8 mouse cellular contexts compared by ENCODE assay signal in genomic region chr7:38227181-38227899, GRCm38 (mm10). TPM values are rescaled to one million over a fixed set of nuclear protein-coding genes. Genes with fewer than 3 reads are reported as not detected.
DNase-seq lines count a peak whose midpoint lies in the region; ATAC-seq and TF ChIP-seq lines count a peak whose summit lies in the region.

No protein-coding gene starts in this region.

- peak; percentile 30 to 31 for DNase-seq in frontal cortex, postnatal 36 days (ENCODE audit: low spot score in 2 of 2)
- no peak for DNase-seq in frontal cortex, postnatal 14 days (ENCODE audit: low spot score in 2 of 2)
- DNase-seq in embryo, embryonic 10.5 days (ENCODE audit: low spot score), result peak; percentile 81
- DNase-seq in heart, adult 11 months, result peak; percentile 99
- DNase-seq in limb, embryonic 14.5 days (ENCODE audit: low spot score), result peak; percentile 56
- peak; percentile 41 for DNase-seq in midbrain, embryonic 14.5 days
- DNase-seq in testis, postnatal 10 days (ENCODE audit: low spot score), result peak; percentile 85

- peak; percentile 44 for ATAC-seq in intestine, postnatal 0 days
- peak; percentile 66 for ATAC-seq in limb, embryonic 14.5 days (ENCODE audit: low FRiP score, low read depth)
- peak; percentile 23 for ATAC-seq in midbrain, embryonic 14.5 days (ENCODE audit: low FRiP score, low TSS enrichment)

- H3K36me3 ChIP-seq in intestine, postnatal 0 days (ENCODE audit: control insufficient read depth, insufficient read depth), result no peaks in the 10 kb centered on the region
- no peaks in the 10 kb centered on the region for H3K36me3 ChIP-seq in limb, embryonic 14.5 days (ENCODE audit: control insufficient read depth, insufficient read depth, low read length)
- no peaks in the 10 kb centered on the region for H3K36me3 ChIP-seq in midbrain, embryonic 14.5 days (ENCODE audit: control insufficient read depth, insufficient read depth, low read length)

- H3K4me1 ChIP-seq in intestine, postnatal 0 days (replicated peaks; ENCODE audit: control insufficient read depth, insufficient read depth, low read length), result no peaks in the 10 kb centered on the region
- H3K4me1 ChIP-seq in limb, embryonic 14.5 days (ENCODE audit: control insufficient read depth, insufficient read depth, low read length), result peaks cover 14% of the 10 kb centered on the region; the same call in 1 of the 2 replicates
- H3K4me1 ChIP-seq in midbrain, embryonic 14.5 days (ENCODE audit: control insufficient read depth, insufficient read depth, low read length), result peaks cover 8% of the 10 kb centered on the region

- peak overlapping the region; percentile 92 for H3K4me2 ChIP-seq in intestine, postnatal 0 days (replicated peaks; ENCODE audit: low read depth)
- peak overlapping the region; percentile 82 for H3K4me2 ChIP-seq in limb, embryonic 14.5 days (replicated peaks; ENCODE audit: low read depth, low read length, severe bottlenecking)
- peak overlapping the region; percentile 94 for H3K4me2 ChIP-seq in midbrain, embryonic 14.5 days (ENCODE audit: low read length)

- peak overlapping the region; percentile 84 for H3K27ac ChIP-seq in intestine, postnatal 0 days (ENCODE audit: low read depth, low read length)
- peak overlapping the region; percentile 75 for H3K27ac ChIP-seq in limb, embryonic 14.5 days (replicated peaks; ENCODE audit: low read depth, low read length)
- no peak overlapping the region for H3K27ac ChIP-seq in midbrain, embryonic 14.5 days (replicated peaks; ENCODE audit: low read depth, low read length)

- peaks cover 14% of the 10 kb centered on the region; the same call in 1 of the 2 replicates for H3K27me3 ChIP-seq in intestine, postnatal 0 days (replicated peaks; ENCODE audit: control insufficient read depth, insufficient read depth, low read length)
- no peaks in the 10 kb centered on the region for H3K27me3 ChIP-seq in limb, embryonic 14.5 days (ENCODE audit: control insufficient read depth, insufficient read depth, low read length)
- H3K27me3 ChIP-seq in midbrain, embryonic 14.5 days (ENCODE audit: control insufficient read depth, insufficient read depth, low read length), result peaks cover 10% of the 10 kb centered on the region; the same call in 1 of the 2 replicates

- WGBS in intestine, postnatal 0 days, result under 1% methylated on average over 25 of the region's 25 CpGs
- under 1% methylated on average over 25 of the region's 25 CpGs for WGBS in limb, embryonic 14.5 days
- under 1% methylated on average over 25 of the region's 25 CpGs for WGBS in midbrain, embryonic 14.5 days

- TF ChIP-seq CTCF in intestine, postnatal 0 days (IDR thresholded peaks at IDR 0.05; ENCODE audit: low read depth), result peak; percentile 51

- H3K9ac ChIP-seq in intestine, postnatal 0 days (ENCODE audit: low read depth, low read length), result peak overlapping the region; percentile 76
- peak overlapping the region; percentile 66 for H3K9ac ChIP-seq in limb, embryonic 14.5 days (ENCODE audit: low read depth, low read length, severe bottlenecking)
- H3K9ac ChIP-seq in midbrain, embryonic 14.5 days (replicated peaks; ENCODE audit: low read length), result peak overlapping the region; percentile 46

- TF ChIP-seq POLR2A in limb, embryonic 14.5 days (IDR thresholded peaks at IDR 0.05; ENCODE audit: borderline replicate concordance, extremely low read depth, insufficient read depth, insufficient read length), result no peak

- no peaks in the 10 kb centered on the region for H3K9me3 ChIP-seq in intestine, postnatal 0 days (ENCODE audit: control insufficient read depth)
- no peaks in the 10 kb centered on the region for H3K9me3 ChIP-seq in limb, embryonic 14.5 days (ENCODE audit: control insufficient read depth, low read length)
- no peaks in the 10 kb centered on the region for H3K9me3 ChIP-seq in midbrain, embryonic 14.5 days (ENCODE audit: control insufficient read depth, low read length)

- H3K4me3 ChIP-seq in intestine, postnatal 0 days (ENCODE audit: low read depth, low read length), result peak overlapping the region; percentile 72
- peak overlapping the region; percentile 61 for H3K4me3 ChIP-seq in limb, embryonic 14.5 days (replicated peaks; ENCODE audit: low read length)
- peak overlapping the region; percentile 45 for H3K4me3 ChIP-seq in midbrain, embryonic 14.5 days (replicated peaks; ENCODE audit: low read depth, low read length)

RNA-seq across cellular contexts. Expression of gene Plekhf1, which starts 0.5 kb away (rescaled TPM):
- 5.2 and 5.9 TPM in 2 replicates for polyA plus RNA-seq in intestine, postnatal 0 days (2015; fragmentation: Nextera tagmentation; extraction: Ambion mirVana)
- 3.4 and 3.8 TPM in 2 replicates for polyA plus RNA-seq in limb, embryonic 14.5 days (2012; rRNA removed)
- 3.8 and 4.2 TPM in 2 replicates for polyA plus RNA-seq in limb, embryonic 14.5 days (2014; fragmentation: Nextera tagmentation; extraction: Ambion mirVana)
- polyA plus RNA-seq in midbrain, embryonic 14.5 days (2014; fragmentation: Nextera tagmentation; extraction: Ambion mirVana), result 0.22 and 0.37 TPM in 2 replicates

RNA-seq across cellular contexts. Expression of gene Pop4, which starts 43.9 kb away (rescaled TPM):
- 20.6 and 23.2 TPM in 2 replicates for polyA plus RNA-seq in intestine, postnatal 0 days (2015; fragmentation: Nextera tagmentation; extraction: Ambion mirVana)
- polyA plus RNA-seq in limb, embryonic 14.5 days (2012; rRNA removed), result 44.1 and 46.0 TPM in 2 replicates
- 64.2 and 67.5 TPM in 2 replicates for polyA plus RNA-seq in limb, embryonic 14.5 days (2014; fragmentation: Nextera tagmentation; extraction: Ambion mirVana)
- 84.7 and 93.6 TPM in 2 replicates for polyA plus RNA-seq in midbrain, embryonic 14.5 days (2014; fragmentation: Nextera tagmentation; extraction: Ambion mirVana)

RNA-seq across cellular contexts. Expression of gene 1600014C10Rik, which starts 44.3 kb away (rescaled TPM):
- polyA plus RNA-seq in intestine, postnatal 0 days (2015; fragmentation: Nextera tagmentation; extraction: Ambion mirVana), result 16.9 and 18.2 TPM in 2 replicates
- 11.4 and 12.4 TPM in 2 replicates for polyA plus RNA-seq in limb, embryonic 14.5 days (2012; rRNA removed)
- 15.8 and 17.6 TPM in 2 replicates for polyA plus RNA-seq in limb, embryonic 14.5 days (2014; fragmentation: Nextera tagmentation; extraction: Ambion mirVana)
- polyA plus RNA-seq in midbrain, embryonic 14.5 days (2014; fragmentation: Nextera tagmentation; extraction: Ambion mirVana), result 24.9 and 31.2 TPM in 2 replicates

Comparison
In these comparisons a context has a peak if more than half of its experiments do, and no peak if none do; other contexts are left out.
1. DNase-seq: peak in frontal cortex, postnatal 36 days (2 of 2), embryo, embryonic 10.5 days (single experiment), heart, adult 11 months (single experiment), limb, embryonic 14.5 days (single experiment), midbrain, embryonic 14.5 days (single experiment) and testis, postnatal 10 days (single experiment); none in frontal cortex, postnatal 14 days (0 of 2).
2. Peak in every context shown above with its lines, with median percentiles within 50 percentile points of each other: ATAC-seq, H3K4me2 ChIP-seq, H3K4me3 ChIP-seq and H3K9ac ChIP-seq.